Mouse (Mus musculus): ENCODE results near the gene Bmp6.

GRCm38 (mm10) chr13:38353420-38354255 lies 8.7 kb downstream of the Bmp6 start:
- TF ChIP-seq POLR2A (IDR thresholded peaks at IDR 0.05; ENCODE audit: insufficient read depth, low read depth, low read length): no peak
- TF ChIP-seq CTCF (IDR thresholded peaks at IDR 0.05; ENCODE audit: insufficient read depth, low read depth, low read length): no peak

Data from olfactory bulb, adult 2 months (tissue).